Mouse (Mus musculus) induced T-regulatory cell, adult 2 months (primary cell): ENCODE results near the gene Olfr1052.
"Not testable (repeated sequence)": the region's sequence is repeated elsewhere in the genome, so short reads cannot be mapped to it uniquely, and the experiment has no call there.

Source experiments
- DNase-seq: peaks from one replicate; pipeline ENCODE4 v3.0.0-alpha.2; 2012; ENCODE audit warnings: low read depth

The Olfr1052 gene

GRCm38 (mm10) chr2:86292155-86292554, at the start of gene Olfr1052:
Olfr1052 (plus strand) TSS chr2:86292455.
- DNase-seq: no peak

- DNase-seq: not testable (repeated sequence)
These were observed 34.0 kb upstream of the Olfr1052 start, which contains the start of gene Olfr1049 for GRCm38 (mm10) chr2:86258228-86258627. Olfr1049 (minus strand) TSS chr2:86258328.

GRCm38 (mm10) chr2:86278988-86279387, 13.3 kb upstream of the Olfr1052 start, which contains the start of gene Olfr1051:
Olfr1051 (minus strand) TSS chr2:86279088.
- not testable (repeated sequence) for DNase-seq

- DNase-seq: no peak
These were observed 22.9 kb downstream of the Olfr1052 start, which contains the start of gene Olfr1053 for GRCm38 (mm10) chr2:86315184-86315583. Olfr1053 (minus strand) TSS chr2:86315284.

GRCm38 (mm10) chr2:86335333-86335732, 43.1 kb downstream of the Olfr1052 start, which contains the start of gene Olfr1054:
Olfr1054 (minus strand) TSS chr2:86335433.
- no peak for DNase-seq
